Comparison of ENCODE assay signal across 16 mouse cellular contexts in the genomic region with DNA sequence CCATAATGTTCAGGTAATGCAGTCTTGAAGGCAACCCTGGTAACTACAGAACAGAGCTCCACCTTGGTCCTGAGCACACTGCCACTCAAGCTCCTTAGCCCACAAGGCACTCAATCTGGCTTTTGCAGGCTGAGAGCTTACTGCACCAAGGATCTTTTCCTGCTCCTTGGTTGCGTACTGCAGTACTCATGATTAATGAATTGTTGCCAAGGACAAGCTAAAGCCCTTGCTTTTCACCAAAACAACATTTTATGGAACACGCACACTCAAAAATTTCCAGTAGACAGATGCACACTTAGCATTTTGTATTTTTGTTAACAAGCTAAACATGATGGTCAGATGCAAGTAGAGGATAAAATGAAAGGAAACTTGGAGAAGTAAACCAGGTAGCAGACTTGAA.
"Had no signal": no experiment of that assay in that cellular context is flagged by ENCODE, and none has a peak within 500 bp of the region (broad histone marks: within the 10 kb centered on the region; RNA-seq: fewer than 3 reads in every experiment).

No protein-coding gene starts in this region.

- DNase-seq: gastrocnemius, postnatal 14 days; gastrocnemius, postnatal 36 days; heart, adult 11 months; heart, adult 2 months; heart, postnatal 14 days; heart, postnatal 36 days; kidney, adult 11 months; kidney, adult 2 months; kidney, adult 9 months; kidney, postnatal 14 days; kidney, postnatal 36 days; layer of hippocampus, adult 9-11 months; layer of hippocampus, postnatal 36 days; liver; liver, embryonic 13.5 days; liver, postnatal 0 days had no signal
